Mouse (Mus musculus): ENCODE results near the gene Rps3.

Gene Rps3

GRCm38 (mm10) chr7:99474836-99475561 is 8.5 kb downstream of the Rps3 start:
- DNase-seq, result peak; percentile 82

- no peak for DNase-seq
Measured at GRCm38 (mm10) chr7:99473638-99474407, 9.7 kb downstream of the Rps3 start.

- DNase-seq, result no peak
Measured at GRCm38 (mm10) chr7:99471578-99471977, 12.0 kb downstream of the Rps3 start.

GRCm38 (mm10) chr7:99469680-99470405 is 13.7 kb downstream of the Rps3 start:
- DNase-seq, result peak; percentile 84

- DNase-seq, result peak; percentile 88
Measured at GRCm38 (mm10) chr7:99468283-99469132, 15.0 kb downstream of the Rps3 start.

- DNase-seq, result peak; percentile 79
Measured at GRCm38 (mm10) chr7:99467916-99468282, 15.6 kb downstream of the Rps3 start.

GRCm38 (mm10) chr7:99465811-99466210 is 17.7 kb downstream of the Rps3 start, which contains the start of gene Klhl35:
Gene Klhl35 (plus strand): TSS chr7:99466004.
- DNase-seq, result peak; percentile 41

GRCm38 (mm10) chr7:99463120-99463519 is 20.4 kb downstream of the Rps3 start:
- DNase-seq, result no peak

GRCm38 (mm10) chr7:99459888-99460652 is 23.5 kb downstream of the Rps3 start:
- DNase-seq, result no peak

GRCm38 (mm10) chr7:99458849-99459248 is 24.7 kb downstream of the Rps3 start:
- no peak for DNase-seq

GRCm38 (mm10) chr7:99454044-99454443 is 29.5 kb downstream of the Rps3 start:
- no peak for DNase-seq

- no peak for DNase-seq
Measured at GRCm38 (mm10) chr7:99452859-99453258, 30.7 kb downstream of the Rps3 start.

GRCm38 (mm10) chr7:99450703-99451102 is 32.8 kb downstream of the Rps3 start:
- DNase-seq, result peak; percentile 87

- no peak for DNase-seq
Measured at GRCm38 (mm10) chr7:99449751-99450150, 33.8 kb downstream of the Rps3 start.

GRCm38 (mm10) chr7:99449063-99449462 is 34.5 kb downstream of the Rps3 start:
- no peak for DNase-seq

- DNase-seq, result no peak
Measured at GRCm38 (mm10) chr7:99448619-99449018, 34.9 kb downstream of the Rps3 start.

- DNase-seq, result no peak
Measured at GRCm38 (mm10) chr7:99447323-99447722, 36.2 kb downstream of the Rps3 start.

GRCm38 (mm10) chr7:99445833-99446232 is 37.7 kb downstream of the Rps3 start:
- DNase-seq, result no peak

- DNase-seq, result peak; percentile 27
Measured at GRCm38 (mm10) chr7:99444012-99444411, 39.5 kb downstream of the Rps3 start.

- DNase-seq, result no peak
Measured at GRCm38 (mm10) chr7:99443164-99443563, 40.4 kb downstream of the Rps3 start.

GRCm38 (mm10) chr7:99441534-99442072 is 41.9 kb downstream of the Rps3 start:
- DNase-seq, result peak; percentile 86
